Mouse (Mus musculus) midbrain, postnatal 0 days (tissue): ENCODE results near the gene Tsacc. TPM values are rescaled to one million over a fixed set of nuclear protein-coding genes. Genes with fewer than 3 reads are reported as not detected.

Source experiments
- ATAC-seq: fragments of 200-750 bp; cut with Nextera tagmentation; 2 replicates; pipeline ENCODE4 v1.8.0; 2017; ENCODE audit warnings: moderate number of reproducible peaks, mild to moderate bottlenecking, moderate TSS enrichment, moderate library complexity; ENCODE audit not compliant: low FRiP score
- DNase-seq: peaks from one replicate; pipeline ENCODE4 v3.0.0-alpha.2; 2015; ENCODE audit warnings: low spot score
- H3K27ac ChIP-seq: fragments of 300-500 bp; sonication (generic); 2 replicates; pipeline ENCODE4 v1.5.1; 2014; ENCODE audit warnings: low read depth, mild to moderate bottlenecking, low read length, mixed read lengths
- H3K27me3 ChIP-seq: fragments of 300-500 bp; sonication (generic); 2 replicates; pipeline ENCODE4 v1.6.1; 2014; ENCODE audit warnings: low read length, control low read depth, mixed read lengths; ENCODE audit not compliant: insufficient read depth
- H3K36me3 ChIP-seq: fragments of 300-500 bp; sonication (generic); 2 replicates; pipeline ENCODE4 v1.6.1; 2014; ENCODE audit warnings: low read length, control low read depth, mixed read lengths; ENCODE audit not compliant: insufficient read depth
- H3K4me1 ChIP-seq: fragments of 300-500 bp; sonication (generic); 2 replicates; pipeline ENCODE4 v1.6.1; 2014; ENCODE audit warnings: mild to moderate bottlenecking, control low read depth, antibody characterized with exemption, low read length, mixed read lengths; ENCODE audit not compliant: insufficient read depth
- H3K4me2 ChIP-seq: fragments of 300-500 bp; sonication (generic); 2 replicates; pipeline ENCODE4 v1.6.1; 2014; ENCODE audit warnings: low read depth, mild to moderate bottlenecking, low read length, mixed read lengths; ENCODE audit not compliant: poor library complexity, severe bottlenecking
- H3K4me3 ChIP-seq: fragments of 300-500 bp; sonication (generic); 2 replicates; pipeline ENCODE4 v1.5.1; 2014; ENCODE audit warnings: low read depth, mild to moderate bottlenecking, low read length, moderate library complexity
- H3K9ac ChIP-seq: fragments of 300-500 bp; sonication (generic); replicated peaks from 2 replicates; pipeline ENCODE4 v1.6.1; 2014; ENCODE audit warnings: mild to moderate bottlenecking, low read length, moderate library complexity, mixed read lengths; ENCODE audit not compliant: poor library complexity, severe bottlenecking
- H3K9me3 ChIP-seq: fragments of 300-500 bp; sonication (generic); 2 replicates; pipeline ENCODE4 v1.6.1; 2016; ENCODE audit warnings: low read length, control low read depth
- CTCF ChIP-seq: IDR thresholded peaks from 2 replicates; pipeline ENCODE4 v1.5.1; 2016; ENCODE audit warnings: antibody characterized with exemption, mild to moderate bottlenecking
- WGBS: fragments of 180-500 bp; shearing (Covaris S2); extraction: QIAGEN DNeasy Blood & Tissue Kit; methylation state at CpG from one replicate; pipeline ENCODE4 v1.1.7; 2014; 5-methylcytosine and 5-hydroxymethylcytosine counted together
- polyA plus RNA-seq: library from polyadenylated mRNA; unstranded; fragments of >200 nt; fragmentation: Nextera tagmentation; extraction: Ambion mirVana; gene quantifications from 2 replicates; pipeline ENCODE4 v1.2.1, GENCODE M21; 2015
- total RNA-seq: library from RNA; depleted of rRNA; stranded (reverse); fragments of >200 nt; gene quantifications from 2 replicates; pipeline ENCODE4 v1.2.3, GENCODE M21; 2014

The Tsacc gene
- total and polyA plus RNA-seq, 2 experiments from 2014 or later: 6.2 to 7.9 TPM

GRCm38 (mm10) chr3:88238866-88239391 is 57.9 kb downstream of the Tsacc start:
- H3K9me3 ChIP-seq: no peaks in the 10 kb centered on the region
- H3K36me3 ChIP-seq: no peaks in the 10 kb centered on the region
- no peak overlapping the region for H3K4me2 ChIP-seq
- TF ChIP-seq CTCF: no peak
- no peaks in the 10 kb centered on the region for H3K4me1 ChIP-seq
- peaks cover 24% of the 10 kb centered on the region for H3K27me3 ChIP-seq
- no peak overlapping the region for H3K4me3 ChIP-seq
- no peak overlapping the region for H3K9ac ChIP-seq
- DNase-seq (peak; percentile 80), ATAC-seq (peak; percentile 83)
- peak overlapping the region; percentile 55; the same call in 1 of the 2 replicates for H3K27ac ChIP-seq
- WGBS: 36% methylated on average over 8 of the region's 8 CpGs

- Histone ChIP-seq H3K27ac (0 out of 2 replicates have a peak overlapping the region, but pooled peaks have one; percentile 55), H3K4me1 (no peaks in the 10 kb centered on the region), H3K9ac (no peak overlapping the region), H3K27me3 (peaks cover 14% of the 10 kb centered on the region; the same call in 1 of the 2 replicates), H3K36me3 (no peaks in the 10 kb centered on the region), H3K4me2 (no peak overlapping the region), H3K9me3 (no peaks in the 10 kb centered on the region), H3K4me3 (no peak overlapping the region)
- no peak for ATAC-seq
- peak; percentile 63 for DNase-seq
- TF ChIP-seq CTCF: peak; percentile 66
- 8% methylated on average over 10 of the region's 10 CpGs for WGBS
These were observed 59.1 kb downstream of the Tsacc start for GRCm38 (mm10) chr3:88237556-88238194.

GRCm38 (mm10) chr3:88237161-88237555 is 59.6 kb downstream of the Tsacc start:
- no peak for TF ChIP-seq CTCF
- WGBS: 12% methylated on average over 6 of the region's 6 CpGs
- no peaks in the 10 kb centered on the region for H3K9me3 ChIP-seq
- H3K27me3 ChIP-seq: peaks cover 14% of the 10 kb centered on the region; the same call in 1 of the 2 replicates
- ATAC-seq (no peak), DNase-seq (no peak)
- H3K36me3 ChIP-seq: no peaks in the 10 kb centered on the region
- H3K4me3 ChIP-seq: no peak overlapping the region
- peak overlapping the region; percentile 2; the same call in 1 of the 2 replicates for H3K27ac ChIP-seq
- H3K9ac ChIP-seq: no peak overlapping the region
- no peaks in the 10 kb centered on the region for H3K4me1 ChIP-seq
- H3K4me2 ChIP-seq: no peak overlapping the region

- Histone ChIP-seq H3K4me3 (no peak overlapping the region), H3K9me3 (no peaks in the 10 kb centered on the region), H3K4me2 (no peak overlapping the region), H3K9ac (no peak overlapping the region), H3K27ac (no peak overlapping the region), H3K27me3 (peaks cover 4% of the 10 kb centered on the region; the same call in 1 of the 2 replicates), H3K4me1 (no peaks in the 10 kb centered on the region), H3K36me3 (no peaks in the 10 kb centered on the region)
- WGBS: 61% methylated on average over 2 of the region's 2 CpGs
- ATAC-seq: no peak
- no peak for DNase-seq
- TF ChIP-seq CTCF: no peak
These were observed 61.2 kb downstream of the Tsacc start for GRCm38 (mm10) chr3:88235616-88236015.

- DNase-seq: no peak
- H3K27ac ChIP-seq: no peak overlapping the region
These were observed 61.6 kb downstream of the Tsacc start for GRCm38 (mm10) chr3:88235216-88235615.

GRCm38 (mm10) chr3:88234041-88234440 is 62.8 kb downstream of the Tsacc start:
- no peak for DNase-seq
- H3K9me3 ChIP-seq: no peaks in the 10 kb centered on the region
- WGBS: 44% methylated on average over 8 of the region's 8 CpGs
- peaks cover 2% of the 10 kb centered on the region; the same call in 1 of the 2 replicates for H3K36me3 ChIP-seq
- no peak for ATAC-seq
- H3K27me3 ChIP-seq: no peaks in the 10 kb centered on the region
- no peaks in the 10 kb centered on the region for H3K4me1 ChIP-seq
- H3K9ac ChIP-seq: no peak overlapping the region
- no peak overlapping the region for H3K4me2 ChIP-seq
- H3K4me3 ChIP-seq: no peak overlapping the region
- H3K27ac ChIP-seq: peak overlapping the region; percentile 60; the same call in 1 of the 2 replicates
- TF ChIP-seq CTCF: no peak

More at GRCm38 (mm10) chr3:88235216-88235615, 61.6 kb downstream of the Tsacc start:
- TF ChIP-seq CTCF: peak; percentile 65
- WGBS: 13% methylated on average over 3 of the region's 3 CpGs
- Histone ChIP-seq H3K4me2 (no peak overlapping the region), H3K27me3 (peaks cover under 1% of the 10 kb centered on the region; the same call in 1 of the 2 replicates), H3K9ac (no peak overlapping the region), H3K4me1 (no peaks in the 10 kb centered on the region), H3K4me3 (no peak overlapping the region), H3K9me3 (no peaks in the 10 kb centered on the region), H3K36me3 (no peaks in the 10 kb centered on the region)
- no peak for ATAC-seq
